Mouse (Mus musculus) hindbrain, postnatal 0 days (tissue): ENCODE measurements around the gene Maco1. TPM values are rescaled to one million over a fixed set of nuclear protein-coding genes. Genes with fewer than 3 reads are reported as not detected.
A peak's percentile ranks its signal among the peaks of the same experiment; 100 is the strongest.

Source experiments
- ATAC-seq: fragments of 200-750 bp; cut with Nextera tagmentation; 2 replicates; pipeline ENCODE4 v1.8.0; 2017; ENCODE audit warnings: mild to moderate bottlenecking, moderate TSS enrichment, moderate library complexity
- DNase-seq: peaks from one replicate; pipeline ENCODE4 v3.0.0-alpha.2; 2015; ENCODE audit warnings: low spot score
- H3K27ac ChIP-seq: fragments of 300-500 bp; sonication (generic); 2 replicates; pipeline ENCODE4 v1.5.1; 2014; ENCODE audit warnings: mild to moderate bottlenecking
- H3K27me3 ChIP-seq: fragments of 300-500 bp; sonication (generic); 2 replicates; pipeline ENCODE4 v1.6.1; 2014; ENCODE audit warnings: low read length, mixed read lengths; ENCODE audit not compliant: insufficient read depth
- H3K36me3 ChIP-seq: fragments of 300-500 bp; sonication (generic); 2 replicates; pipeline ENCODE4 v1.6.1; 2014; ENCODE audit warnings: low read length, mixed read lengths; ENCODE audit not compliant: insufficient read depth
- H3K4me1 ChIP-seq: fragments of 300-500 bp; sonication (generic); 2 replicates; pipeline ENCODE4 v1.6.1; 2014; ENCODE audit warnings: antibody characterized with exemption, low read length, mixed read lengths; ENCODE audit not compliant: insufficient read depth
- H3K4me2 ChIP-seq: fragments of 300-500 bp; sonication (generic); 2 replicates; pipeline ENCODE4 v1.6.1; 2014; ENCODE audit warnings: low read depth, mild to moderate bottlenecking, low read length, moderate library complexity, mixed read lengths
- H3K4me3 ChIP-seq: fragments of 300-500 bp; sonication (generic); 2 replicates; pipeline ENCODE4 v1.5.1; 2014; ENCODE audit warnings: low read length
- H3K9ac ChIP-seq: fragments of 300-500 bp; sonication (generic); replicated peaks from 2 replicates; pipeline ENCODE4 v1.6.1; 2014; ENCODE audit warnings: mild to moderate bottlenecking, low read length, moderate library complexity, mixed read lengths
- H3K9me3 ChIP-seq: fragments of 300-500 bp; sonication (generic); 2 replicates; pipeline ENCODE4 v1.6.1; 2016; ENCODE audit warnings: low read length, mixed read lengths
- CTCF ChIP-seq: IDR thresholded peaks from 2 replicates; pipeline ENCODE4 v1.5.1; 2016; ENCODE audit warnings: antibody characterized with exemption, control low read depth, low read depth
- WGBS: fragments of 180-500 bp; shearing (Covaris S2); extraction: QIAGEN DNeasy Blood & Tissue Kit; methylation state at CpG from one replicate; pipeline ENCODE4 v1.1.7; 2014; 5-methylcytosine and 5-hydroxymethylcytosine counted together
- polyA plus RNA-seq: library from polyadenylated mRNA; unstranded; fragments of >200 nt; fragmentation: Nextera tagmentation; extraction: Ambion mirVana; gene quantifications from 2 replicates; pipeline ENCODE4 v1.2.1, GENCODE M21; 2015
- total RNA-seq: library from RNA; depleted of rRNA; stranded (reverse); fragments of >200 nt; gene quantifications from 2 replicates; pipeline ENCODE4 v1.2.3, GENCODE M21; 2014

The Maco1 gene
- total and polyA plus RNA-seq, 2 experiments from 2014 or later: 45.5 to 70.3 TPM

- DNase-seq: no peak
Measured at GRCm38 (mm10) chr4:134776246-134776645, 76.9 kb downstream of the Maco1 start.

GRCm38 (mm10) chr4:134775234-134775944, 77.8 kb downstream of the Maco1 start:
- H3K27me3 ChIP-seq: no peaks in the 10 kb centered on the region
- no peak for TF ChIP-seq CTCF

More at GRCm38 (mm10) chr4:134776246-134776645, 76.9 kb downstream of the Maco1 start:
- no peaks in the 10 kb centered on the region for H3K27me3 ChIP-seq
- no peak overlapping the region for H3K27ac ChIP-seq
- H3K4me3 ChIP-seq: no peak overlapping the region
- no peak overlapping the region for H3K4me2 ChIP-seq
- ATAC-seq: no peak
- WGBS: 68% methylated on average over 7 of the region's 7 CpGs
- no peaks in the 10 kb centered on the region for H3K36me3 ChIP-seq
- H3K9ac ChIP-seq: no peak overlapping the region
- no peaks in the 10 kb centered on the region for H3K9me3 ChIP-seq
- TF ChIP-seq CTCF: no peak
- H3K4me1 ChIP-seq: no peaks in the 10 kb centered on the region

DNA sequence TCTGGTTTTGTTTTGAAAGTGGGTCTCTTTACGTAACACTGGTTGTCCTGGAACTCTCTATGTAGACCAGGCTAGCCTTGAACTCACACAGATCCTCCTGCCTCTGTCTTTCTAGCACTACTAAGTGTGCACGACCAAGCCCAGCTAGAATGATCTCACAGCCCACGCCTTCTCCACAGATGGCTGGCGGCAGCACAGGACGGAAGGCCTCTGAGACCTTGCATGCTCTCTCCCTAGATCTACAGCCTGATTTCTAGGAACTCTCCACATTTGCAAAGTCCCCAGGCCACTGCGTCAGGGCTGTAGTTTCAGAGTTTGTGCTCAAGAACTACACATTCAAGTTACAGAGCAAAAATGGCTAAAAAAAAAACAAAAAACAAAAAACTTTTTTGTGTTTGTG, 79.0 kb downstream of the Maco1 start:
- H3K27me3 ChIP-seq: no peaks in the 10 kb centered on the region
- no peak for TF ChIP-seq CTCF
- H3K36me3 ChIP-seq: no peaks in the 10 kb centered on the region
- H3K4me2 ChIP-seq: no peak overlapping the region
- H3K4me1 ChIP-seq: no peaks in the 10 kb centered on the region
- ATAC-seq (no peak), DNase-seq (no peak)
- WGBS: 88% methylated on average over 6 of the region's 6 CpGs
- no peak overlapping the region for H3K4me3 ChIP-seq
- no peak overlapping the region for H3K27ac ChIP-seq
- H3K9me3 ChIP-seq: no peaks in the 10 kb centered on the region
- H3K9ac ChIP-seq: no peak overlapping the region

More at GRCm38 (mm10) chr4:134775234-134775944, 77.8 kb downstream of the Maco1 start:
- H3K9ac ChIP-seq: no peak overlapping the region
- H3K4me2 ChIP-seq: no peak overlapping the region
- no peak for DNase-seq
- H3K36me3 ChIP-seq: no peaks in the 10 kb centered on the region
- 57% methylated on average over 13 of the region's 14 CpGs for WGBS
- no peak overlapping the region for H3K4me3 ChIP-seq
- no peaks in the 10 kb centered on the region for H3K9me3 ChIP-seq
- H3K4me1 ChIP-seq: no peaks in the 10 kb centered on the region
- no peak for ATAC-seq
- no peak overlapping the region for H3K27ac ChIP-seq

- Histone ChIP-seq H3K36me3 (no peaks in the 10 kb centered on the region), H3K27ac (no peak overlapping the region), H3K27me3 (no peaks in the 10 kb centered on the region), H3K4me3 (no peak overlapping the region), H3K4me1 (no peaks in the 10 kb centered on the region), H3K9me3 (no peaks in the 10 kb centered on the region), H3K9ac (no peak overlapping the region), H3K4me2 (no peak overlapping the region)
- TF ChIP-seq CTCF: no peak
- ATAC-seq (0 out of 2 replicates have a peak, but pooled peaks have one; percentile 36), DNase-seq (no peak)
- 34% methylated on average over 4 of the region's 4 CpGs for WGBS
Measured at GRCm38 (mm10) chr4:134772805-134773674, 80.1 kb downstream of the Maco1 start.

DNA sequence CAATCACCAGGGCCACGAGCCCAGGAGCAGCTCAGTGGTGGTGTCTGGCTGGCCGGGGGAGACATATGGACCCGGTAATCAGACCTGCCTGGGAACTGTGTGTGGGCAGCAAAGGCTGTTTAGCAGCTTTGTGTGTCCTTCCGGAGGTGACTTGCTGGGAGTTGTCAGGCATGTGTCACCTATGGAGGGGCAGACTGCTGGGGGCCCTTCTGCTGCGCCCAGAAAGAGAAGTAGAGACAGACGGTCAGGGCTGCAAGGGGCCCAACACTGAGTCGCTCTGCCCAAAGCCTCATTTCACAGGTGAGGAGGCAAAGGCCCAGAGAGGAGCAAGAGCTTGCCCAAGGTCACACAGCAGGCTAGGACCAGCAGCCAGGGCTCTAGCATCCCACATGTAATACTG, 83.3 kb downstream of the Maco1 start:
- ATAC-seq (no peak), DNase-seq (no peak)
- H3K9me3 ChIP-seq: no peaks in the 10 kb centered on the region
- no peak overlapping the region for H3K4me3 ChIP-seq
- no peaks in the 10 kb centered on the region for H3K36me3 ChIP-seq
- H3K27ac ChIP-seq: no peak overlapping the region
- H3K27me3 ChIP-seq: 0 out of 2 replicates have a peak, but pooled peaks cover 7% of the 10 kb centered on the region
- WGBS: 70% methylated on average over 7 of the region's 7 CpGs
- no peak for TF ChIP-seq CTCF
- H3K9ac ChIP-seq: no peak overlapping the region
- peaks cover 9% of the 10 kb centered on the region for H3K4me1 ChIP-seq
- H3K4me2 ChIP-seq: no peak overlapping the region

- TF ChIP-seq CTCF: no peak
- ATAC-seq: no peak
Measured at GRCm38 (mm10) chr4:134769081-134769811, 83.9 kb downstream of the Maco1 start.

More at GRCm38 (mm10) chr4:134769081-134769811, 83.9 kb downstream of the Maco1 start:
- no peak overlapping the region for H3K4me2 ChIP-seq
- no peak overlapping the region for H3K27ac ChIP-seq
- 0 out of 2 replicates have a peak, but pooled peaks cover 7% of the 10 kb centered on the region for H3K27me3 ChIP-seq
- no peak overlapping the region for H3K9ac ChIP-seq
- no peak for DNase-seq
- H3K36me3 ChIP-seq: no peaks in the 10 kb centered on the region
- no peak overlapping the region for H3K4me3 ChIP-seq
- H3K4me1 ChIP-seq: peaks cover 9% of the 10 kb centered on the region
- no peaks in the 10 kb centered on the region for H3K9me3 ChIP-seq
- 64% methylated on average over 7 of the region's 7 CpGs for WGBS
